In the genomic region with DNA sequence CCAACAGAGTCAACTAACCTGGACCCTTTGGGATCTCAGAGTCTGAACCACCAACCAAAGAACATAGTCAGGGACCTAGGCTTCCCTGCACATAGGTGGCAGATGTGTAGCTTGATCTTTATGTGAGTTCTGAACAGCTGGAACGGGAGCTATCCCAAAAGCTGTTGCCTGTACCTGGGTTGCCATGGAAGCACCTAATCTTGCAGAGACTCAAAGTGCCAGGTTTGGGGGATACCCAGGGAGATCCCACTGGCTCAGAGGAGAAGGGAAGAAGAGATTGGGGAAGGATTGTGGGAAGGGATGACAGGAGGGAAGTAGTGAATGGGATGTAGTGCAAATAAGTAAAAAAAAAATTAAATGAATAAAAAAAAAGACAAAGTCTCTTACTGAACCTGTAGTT, we compare ENCODE assay signal across 35 mouse cellular contexts.
"Had no signal": no experiment of that assay in that cellular context is flagged by ENCODE, and none has a peak within 500 bp of the region (broad histone marks: within the 10 kb centered on the region; RNA-seq: fewer than 3 reads in every experiment).

No protein-coding gene starts in this region.

- H3K27me3 ChIP-seq: heart, embryonic 12.5 days; heart, embryonic 13.5 days; heart, embryonic 15.5 days; hindbrain, embryonic 12.5 days; hindbrain, embryonic 13.5 days; hindbrain, embryonic 15.5 days; intestine, embryonic 15.5 days; kidney, embryonic 15.5 days had no signal

- DNase-seq: heart, postnatal 10 days; heart, postnatal 14 days; heart, postnatal 36 days; heart, postnatal 4 days; kidney, adult 11 months; kidney, adult 18-20 months; kidney, adult 2 months; kidney, adult 8-10 months; kidney, adult 9 months; kidney, postnatal 10 days; kidney, postnatal 14 days; kidney, postnatal 25 days; kidney, postnatal 36 days; kidney, postnatal 4 days; layer of hippocampus, adult 9-11 months; layer of hippocampus, postnatal 36 days had no signal

- H3K9me3 ChIP-seq: heart, embryonic 10.5 days; heart, embryonic 12.5 days; heart, embryonic 13.5 days; heart, embryonic 15.5 days; hindbrain, embryonic 10.5 days; hindbrain, embryonic 12.5 days; hindbrain, embryonic 13.5 days; hindbrain, embryonic 15.5 days; intestine, embryonic 15.5 days; kidney, embryonic 15.5 days had no signal

- H3K4me1 ChIP-seq: heart, embryonic 10.5 days; heart, embryonic 12.5 days; heart, embryonic 13.5 days; heart, embryonic 15.5 days; hindbrain, embryonic 10.5 days; hindbrain, embryonic 12.5 days; hindbrain, embryonic 15.5 days; intestine, embryonic 15.5 days had no signal

- ATAC-seq: hindbrain, embryonic 16.5 days; hindbrain, postnatal 0 days; inflammation-experienced regulatory T-cells, adult 6 months; intestine, embryonic 15.5 days; intestine, embryonic 16.5 days had no signal

- H3K4me2 ChIP-seq: heart, embryonic 11.5 days; heart, embryonic 12.5 days; heart, embryonic 13.5 days; heart, embryonic 15.5 days; hindbrain, embryonic 12.5 days; hindbrain, embryonic 13.5 days; hindbrain, embryonic 14.5 days; hindbrain, embryonic 15.5 days; intestine, embryonic 15.5 days; kidney, embryonic 15.5 days had no signal

- H3K27ac ChIP-seq: heart, embryonic 10.5 days; heart, embryonic 13.5 days; heart, embryonic 15.5 days; hindbrain, embryonic 10.5 days; hindbrain, embryonic 12.5 days; hindbrain, embryonic 13.5 days; hindbrain, embryonic 14.5 days; hindbrain, embryonic 15.5 days; hindbrain, postnatal 0 days; intestine, embryonic 15.5 days; kidney, embryonic 15.5 days; kidney, postnatal 0 days; layer of hippocampus, adult 2 months; left cerebral cortex, adult 2 months had no signal

- H3K4me3 ChIP-seq: heart, embryonic 10.5 days; heart, embryonic 12.5 days; heart, embryonic 13.5 days; heart, embryonic 15.5 days; hindbrain, embryonic 10.5 days; hindbrain, embryonic 12.5 days; hindbrain, embryonic 13.5 days; hindbrain, embryonic 15.5 days; intestine, embryonic 15.5 days; kidney, embryonic 15.5 days; layer of hippocampus, adult 2 months; left cerebral cortex, adult 2 months had no signal

- H3K36me3 ChIP-seq: heart, embryonic 10.5 days; heart, embryonic 12.5 days; heart, embryonic 13.5 days; heart, embryonic 15.5 days; hindbrain, embryonic 10.5 days; hindbrain, embryonic 12.5 days; hindbrain, embryonic 13.5 days; hindbrain, embryonic 15.5 days; intestine, embryonic 15.5 days; kidney, embryonic 15.5 days had no signal

- H3K9ac ChIP-seq: heart, embryonic 12.5 days; heart, embryonic 13.5 days; heart, embryonic 15.5 days; hindbrain, embryonic 12.5 days; hindbrain, embryonic 13.5 days; hindbrain, embryonic 14.5 days; hindbrain, embryonic 15.5 days; intestine, embryonic 15.5 days; kidney, embryonic 15.5 days had no signal
